In genomic region chr6:121611796-121612195, GRCm38 (mm10) we compare ENCODE assay signal across 10 mouse cellular contexts. TPM values are rescaled to one million over a fixed set of nuclear protein-coding genes. Genes with fewer than 3 reads are reported as not detected.
DNase-seq lines count a peak whose midpoint lies in the region; ATAC-seq lines count a peak whose summit lies in the region.
"Had no signal": no experiment of that assay in that cellular context is flagged by ENCODE, and none has a peak within 500 bp of the region (broad histone marks: within the 10 kb centered on the region; RNA-seq: fewer than 3 reads in every experiment).

No protein-coding gene starts in this region.

- 48% methylated on average over 3 of the region's 3 CpGs for WGBS in kidney, embryonic 14.5 days

- H3K27me3 ChIP-seq in kidney, embryonic 14.5 days (ENCODE audit: control insufficient read depth, insufficient read depth, low read length), result no peaks in the 10 kb centered on the region
- H3K27me3 ChIP-seq: embryonic facial prominence, embryonic 13.5 days had no signal

- no peaks in the 10 kb centered on the region for H3K9me3 ChIP-seq in kidney, embryonic 14.5 days (ENCODE audit: control insufficient read depth, low read length)
- H3K9me3 ChIP-seq: embryonic facial prominence, embryonic 13.5 days had no signal

- no peak overlapping the region for H3K4me3 ChIP-seq in kidney, embryonic 14.5 days (ENCODE audit: low read length)
- H3K4me3 ChIP-seq: embryonic facial prominence, embryonic 13.5 days had no signal

- no peaks in the 10 kb centered on the region for H3K36me3 ChIP-seq in kidney, embryonic 14.5 days (ENCODE audit: control insufficient read depth, insufficient read depth, low read length)
- H3K36me3 ChIP-seq: embryonic facial prominence, embryonic 13.5 days had no signal

- H3K9ac ChIP-seq in kidney, embryonic 14.5 days (ENCODE audit: low read depth, low read length), result no peak overlapping the region
- H3K9ac ChIP-seq: embryonic facial prominence, embryonic 13.5 days had no signal

- no peak for ATAC-seq in kidney, embryonic 14.5 days (ENCODE audit: low FRiP score, low TSS enrichment)
- no peak for ATAC-seq in inflammation-experienced regulatory T-cells, adult 6 months

- no peak overlapping the region for H3K27ac ChIP-seq in kidney, embryonic 14.5 days (ENCODE audit: low read depth, low read length)
- H3K27ac ChIP-seq: embryonic facial prominence, embryonic 13.5 days had no signal

- H3K4me2 ChIP-seq in kidney, embryonic 14.5 days (replicated peaks; ENCODE audit: low read depth, low read length), result no peak overlapping the region
- H3K4me2 ChIP-seq: embryonic facial prominence, embryonic 13.5 days had no signal

- no peaks in the 10 kb centered on the region for H3K4me1 ChIP-seq in kidney, embryonic 14.5 days (ENCODE audit: control insufficient read depth, insufficient read depth, low read length)
- H3K4me1 ChIP-seq: embryonic facial prominence, embryonic 13.5 days had no signal

- DNase-seq in cerebellum, adult 18-20 months, result peak; percentile 15 to 21
- no peak for DNase-seq in cerebellum, adult 11-12 months
- peak; percentile 29 for DNase-seq in kidney, adult 9 months
- DNase-seq in urinary bladder, postnatal 14 days (ENCODE audit: low spot score), result peak; percentile 27
- DNase-seq in urinary bladder, postnatal 25 days (ENCODE audit: low spot score), result no peak
- no peak for DNase-seq in c-Kit-positive CD71-positive TER-119-positive erythroid progenitor cells, embryonic 14.5 days (ENCODE audit: low spot score)

RNA-seq across cellular contexts. Expression of gene A2m, which starts 23.4 kb away (rescaled TPM):
- polyA plus RNA-seq in kidney, embryonic 14.5 days (2014; fragmentation: Nextera tagmentation; extraction: Ambion mirVana), result 0.11 and 0.46 TPM in 2 replicates
- not detected for polyA plus RNA-seq in inflammation-experienced regulatory T-cells, adult 6 months (2017; shearing (Covaris generic))
- polyA plus RNA-seq: C2C12 had no signal

Comparison
In these comparisons a context has a peak if more than half of its experiments do, and no peak if none do; other contexts are left out.
1. DNase-seq: peak in cerebellum, adult 18-20 months (2 of 2), kidney, adult 9 months (single experiment) and urinary bladder, postnatal 14 days (single experiment); none in cerebellum, adult 11-12 months (single experiment), urinary bladder, postnatal 25 days (single experiment) and c-Kit-positive CD71-positive TER-119-positive erythroid progenitor cells, embryonic 14.5 days (single experiment).